Mouse (Mus musculus): Measurements from ENCODE around the gene Adamtsl2.

Gene Adamtsl2

GRCm38 (mm10) chr2:27075485-27075884 lies 3.7 kb upstream of the Adamtsl2 start:
- peak; percentile 56 for DNase-seq (ENCODE audit: low spot score)

GRCm38 (mm10) chr2:27077655-27078244 lies 1.4 kb upstream of the Adamtsl2 start:
- no peak for DNase-seq (ENCODE audit: low spot score)

- DNase-seq (ENCODE audit: low spot score), result no peak
Measured at GRCm38 (mm10) chr2:27078312-27078711, 867 bp upstream of the Adamtsl2 start.

- no peak for DNase-seq (ENCODE audit: low spot score)
Measured at GRCm38 (mm10) chr2:27079649-27080048, 470 bp downstream of the Adamtsl2 start.

- no peak for DNase-seq (ENCODE audit: low spot score)
Measured at GRCm38 (mm10) chr2:27083761-27084475, 4.7 kb downstream of the Adamtsl2 start.

- DNase-seq (ENCODE audit: low spot score), result no peak
Measured at GRCm38 (mm10) chr2:27084963-27085362, 5.8 kb downstream of the Adamtsl2 start.

- no peak for DNase-seq (ENCODE audit: low spot score)
Measured at GRCm38 (mm10) chr2:27085801-27086200, 6.6 kb downstream of the Adamtsl2 start.

- no peak for DNase-seq (ENCODE audit: low spot score)
Measured at GRCm38 (mm10) chr2:27086483-27087010, 7.4 kb downstream of the Adamtsl2 start.

- no peak for DNase-seq (ENCODE audit: low spot score)
Measured at GRCm38 (mm10) chr2:27087581-27087980, 8.4 kb downstream of the Adamtsl2 start.

GRCm38 (mm10) chr2:27088071-27088644 lies 9.0 kb downstream of the Adamtsl2 start:
- DNase-seq (ENCODE audit: low spot score), result peak; percentile 88

GRCm38 (mm10) chr2:27088700-27089099 lies 9.5 kb downstream of the Adamtsl2 start:
- DNase-seq (ENCODE audit: low spot score), result no peak

GRCm38 (mm10) chr2:27089238-27089637 lies 10.1 kb downstream of the Adamtsl2 start:
- peak; percentile 40 for DNase-seq (ENCODE audit: low spot score)

- DNase-seq (ENCODE audit: low spot score), result no peak
Measured at GRCm38 (mm10) chr2:27095178-27095577, 16.0 kb downstream of the Adamtsl2 start.

GRCm38 (mm10) chr2:27096341-27096981 lies 17.3 kb downstream of the Adamtsl2 start:
- peak; percentile 73 for DNase-seq (ENCODE audit: low spot score)

GRCm38 (mm10) chr2:27097241-27097656 lies 18.1 kb downstream of the Adamtsl2 start:
- no peak for DNase-seq (ENCODE audit: low spot score)

- peak; percentile 74 for DNase-seq (ENCODE audit: low spot score)
Measured at GRCm38 (mm10) chr2:27097776-27098175, 18.6 kb downstream of the Adamtsl2 start.

- DNase-seq (ENCODE audit: low spot score), result no peak
Measured at GRCm38 (mm10) chr2:27103554-27103953, 24.4 kb downstream of the Adamtsl2 start.

GRCm38 (mm10) chr2:27106816-27107215 lies 27.6 kb downstream of the Adamtsl2 start:
- DNase-seq (ENCODE audit: low spot score), result no peak

- no peak for DNase-seq (ENCODE audit: low spot score)
Measured at GRCm38 (mm10) chr2:27108144-27108543, 29.0 kb downstream of the Adamtsl2 start.

GRCm38 (mm10) chr2:27109052-27109451 lies 29.9 kb downstream of the Adamtsl2 start:
- no peak for DNase-seq (ENCODE audit: low spot score)

GRCm38 (mm10) chr2:27112585-27112984 lies 33.4 kb downstream of the Adamtsl2 start:
- DNase-seq (ENCODE audit: low spot score), result no peak

GRCm38 (mm10) chr2:27114169-27114568 lies 35.0 kb downstream of the Adamtsl2 start:
- DNase-seq (ENCODE audit: low spot score), result no peak

- DNase-seq (ENCODE audit: low spot score), result no peak
Measured at GRCm38 (mm10) chr2:27118452-27118851, 39.3 kb downstream of the Adamtsl2 start.
